Mouse (Mus musculus): ENCODE results near the gene AW551984. TPM values are rescaled to one million over a fixed set of nuclear protein-coding genes. Genes with fewer than 3 reads are reported as not detected.

The AW551984 gene
- under 1 TPM; 0.14 to 0.64 TPM for total RNA-seq (2021)

- intact Hi-C loops (cut with DNase I) = no loop called here
These were observed at the start of gene AW551984 for GRCm38 (mm10) chr9:39603999-39604453. Gene AW551984 (minus strand): TSS chr9:39604403.

DNA sequence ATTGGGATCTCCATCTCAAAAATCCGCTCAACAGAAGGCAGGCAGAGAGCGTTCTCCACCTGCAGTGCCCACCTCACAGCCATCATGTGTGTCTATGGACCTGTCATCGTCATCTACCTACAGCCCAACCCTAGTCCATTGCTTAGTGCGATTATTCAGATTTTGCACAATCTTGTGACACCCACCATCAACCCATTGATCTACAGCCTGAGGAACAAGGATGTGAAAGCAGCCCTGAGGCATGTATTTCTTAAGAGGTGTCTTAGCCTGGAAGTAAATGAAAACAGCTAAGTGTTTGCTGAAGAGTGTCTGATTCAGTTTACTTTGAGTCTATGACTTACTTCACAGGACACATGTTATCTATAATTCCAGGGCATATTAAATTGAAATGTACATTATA lies 43.2 kb upstream of the AW551984 start:
- DNase-seq = no peak
- intact Hi-C loops (cut with DNase I) = no loop called here

More at GRCm38 (mm10) chr9:39603999-39604453, at the start of gene AW551984:
- DNase-seq = no peak

DNA sequence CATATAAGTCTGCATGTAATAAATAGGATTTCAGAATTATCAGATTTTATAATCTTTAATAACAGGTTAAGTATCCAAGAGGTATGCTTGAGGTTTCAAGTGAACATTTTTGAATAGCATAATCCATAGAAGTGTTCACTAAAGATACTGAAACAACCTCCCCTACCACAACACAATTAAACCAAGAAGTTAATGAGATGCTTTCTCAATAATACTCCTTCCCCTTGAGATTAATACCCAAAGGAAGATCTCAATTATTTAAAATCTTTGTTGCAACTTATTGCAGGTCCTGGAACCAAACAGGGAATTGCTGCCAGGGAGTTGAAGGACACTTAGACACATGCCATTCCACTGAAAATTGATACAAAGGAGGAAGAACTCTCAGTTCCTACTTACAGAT lies 40.6 kb upstream of the AW551984 start, which contains the start of gene Olfr961:
Olfr961 (plus strand) TSS at position 301 of the 400 bp plus-strand sequence.
- intact Hi-C loops (cut with DNase I) = no loop called here
- no peak for DNase-seq

- intact Hi-C loops (cut with DNase I) = no loop called here
These were observed 29.9 kb upstream of the AW551984 start for GRCm38 (mm10) chr9:39633913-39634594.

GRCm38 (mm10) chr9:39629069-39629468 lies 24.9 kb upstream of the AW551984 start:
- DNase-seq = no peak
- intact Hi-C loops (cut with DNase I) = no loop called here

More at GRCm38 (mm10) chr9:39633913-39634594, 29.9 kb upstream of the AW551984 start:
- DNase-seq = no peak

DNA sequence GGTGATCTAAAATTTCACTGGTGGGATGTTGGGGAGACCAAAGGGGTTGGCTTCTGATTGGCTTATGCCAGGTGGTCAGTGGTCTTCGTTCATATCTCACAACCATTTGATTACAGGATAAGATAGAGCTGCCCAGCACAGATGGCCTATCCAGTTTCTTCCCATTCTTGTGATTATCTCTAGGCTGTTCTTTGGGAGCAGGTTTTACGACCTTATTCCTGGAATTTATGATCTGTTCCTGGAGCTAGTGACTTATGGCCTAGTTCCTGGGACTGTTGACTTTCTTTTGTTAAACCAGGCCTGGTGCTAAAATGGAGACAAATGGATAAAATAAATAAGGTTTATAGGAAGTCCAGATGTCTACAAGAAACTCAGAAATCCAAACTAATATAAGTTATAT lies 20.5 kb upstream of the AW551984 start:
- no peak for DNase-seq
- intact Hi-C loops (cut with DNase I) = no loop called here

GRCm38 (mm10) chr9:39623783-39624182 lies 19.6 kb upstream of the AW551984 start:
- no peak for DNase-seq
- intact Hi-C loops (cut with DNase I) = no loop called here

DNA sequence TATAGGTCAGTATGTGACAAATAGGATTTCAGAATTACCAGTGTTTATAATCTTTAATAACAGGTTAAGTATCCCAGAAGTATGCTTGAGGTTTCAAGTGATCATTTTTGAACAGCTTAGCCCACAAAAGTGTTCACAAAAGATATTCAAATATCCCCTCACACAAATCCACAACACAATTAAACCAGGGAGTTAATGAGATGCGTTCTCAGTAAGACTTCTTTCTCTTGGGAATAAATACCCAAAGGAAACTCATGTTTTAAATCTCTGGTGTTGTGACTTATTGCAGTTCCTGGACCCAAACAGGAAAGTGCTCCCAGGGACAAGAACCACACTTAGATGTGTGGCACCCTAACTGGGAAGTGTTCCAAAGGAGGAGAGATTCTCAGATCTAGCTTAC lies 16.9 kb upstream of the AW551984 start, which contains the start of gene Olfr960:
Olfr960 (plus strand) TSS at position 301 of the 400 bp plus-strand sequence.
- intact Hi-C loops (cut with DNase I) = no loop called here
- DNase-seq = no peak

DNA sequence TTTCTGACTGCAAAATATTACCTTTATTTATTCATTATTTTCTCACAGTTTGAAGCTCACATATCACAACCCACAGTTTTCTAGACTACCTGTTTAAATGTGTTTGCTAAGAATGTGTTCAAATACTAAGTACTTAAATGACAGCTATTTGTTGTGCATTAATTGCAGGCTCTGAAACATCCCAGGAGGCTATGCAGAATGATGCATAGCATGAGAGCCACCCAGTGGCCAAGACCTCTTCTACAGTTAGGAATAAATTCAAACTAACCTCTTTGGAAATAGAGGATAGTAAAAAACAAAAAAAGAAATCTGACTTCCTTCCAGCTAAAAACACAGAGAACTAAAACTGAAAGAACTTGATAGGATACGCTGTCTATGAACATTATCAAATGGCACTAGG lies 7.8 kb upstream of the AW551984 start:
- intact Hi-C loops (cut with DNase I) = loop anchor here (1.0 kb wide), 1 partner anchor 103 kb away; no protein-coding TSS in a partner anchor
- DNase-seq = no peak

GRCm38 (mm10) chr9:39610355-39610754 lies 6.2 kb upstream of the AW551984 start, which contains the start of gene Olfr148:
Gene Olfr148 (plus strand): TSS chr9:39610655.
- DNase-seq = no peak
- intact Hi-C loops (cut with DNase I) = no loop called here

DNA sequence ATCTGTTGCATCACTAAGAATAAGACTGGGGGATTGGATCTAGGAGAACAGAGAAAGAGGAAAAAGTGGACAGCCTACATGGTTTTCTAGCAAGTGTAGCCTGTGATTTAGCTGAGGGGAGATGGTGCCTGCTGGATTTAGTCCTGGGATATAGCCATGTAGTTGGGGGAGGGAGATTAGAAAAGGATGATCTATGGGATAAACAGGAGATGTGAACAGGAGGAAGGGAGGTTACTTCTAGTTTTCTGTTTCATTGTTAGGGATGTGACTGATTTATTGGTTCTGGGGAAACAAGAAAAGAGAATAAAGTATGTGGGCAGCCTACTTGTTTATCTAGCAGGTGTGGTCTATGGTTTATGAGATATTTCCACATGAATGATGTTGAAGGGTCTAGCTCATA lies 4.3 kb upstream of the AW551984 start:
- no peak for DNase-seq
- intact Hi-C loops (cut with DNase I) = no loop called here

DNA sequence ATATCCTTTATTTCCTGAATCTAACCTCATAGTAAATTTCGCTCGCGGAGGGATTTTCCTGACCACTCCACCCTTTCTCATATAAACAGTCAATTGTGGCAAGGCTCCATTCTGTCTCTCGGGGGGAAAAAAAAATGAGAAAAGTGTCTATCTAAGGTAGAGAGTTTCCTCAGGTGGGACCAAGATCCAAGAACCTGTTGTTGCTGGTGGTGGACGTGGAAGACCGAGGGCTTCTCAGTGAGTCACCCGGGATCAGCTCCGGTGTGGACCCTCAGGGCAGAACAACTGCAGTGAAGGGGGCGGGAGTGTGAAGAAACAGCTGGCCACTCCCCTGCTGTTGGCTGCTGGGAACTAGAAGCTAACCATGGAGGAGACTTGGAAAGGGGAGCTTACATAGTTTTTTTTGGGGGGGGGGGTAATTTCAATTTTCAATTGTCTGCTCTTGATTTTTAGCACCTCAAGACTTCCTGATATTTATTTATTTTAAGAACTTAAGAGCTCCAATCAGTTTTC lies 814 bp downstream of the AW551984 start:
- intact Hi-C loops (cut with DNase I) = no loop called here
- DNase-seq = no peak

- intact Hi-C loops (cut with DNase I) = no loop called here
These were observed 1.5 kb downstream of the AW551984 start for GRCm38 (mm10) chr9:39602536-39603332.

GRCm38 (mm10) chr9:39577050-39577449 lies 27.2 kb downstream of the AW551984 start:
- intact Hi-C loops (cut with DNase I) = no loop called here
- no peak for DNase-seq

More at GRCm38 (mm10) chr9:39602536-39603332, 1.5 kb downstream of the AW551984 start:
- DNase-seq = no peak

DNA sequence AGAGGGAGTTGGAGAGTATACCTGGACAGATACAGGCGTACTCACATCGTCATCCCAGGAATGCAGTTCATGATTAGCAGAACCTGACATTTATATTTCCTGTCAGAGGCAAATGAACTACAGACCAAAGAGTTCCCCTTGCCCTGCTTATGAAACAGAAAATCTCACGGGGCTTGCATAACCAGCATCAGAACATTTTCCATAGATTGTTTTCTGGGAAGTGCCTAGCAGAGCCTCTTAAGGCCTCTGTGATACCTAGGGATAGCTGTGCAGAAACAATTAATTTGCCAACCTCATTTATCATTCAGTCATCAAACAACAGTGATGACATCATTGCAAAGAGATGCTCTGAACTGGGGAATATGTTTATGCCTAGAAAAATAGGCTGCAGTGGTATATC lies 28.7 kb downstream of the AW551984 start, which contains the start of gene Olfr959:
Olfr959 (minus strand) TSS at position 101 of the 400 bp plus-strand sequence.
- DNase-seq = no peak
- intact Hi-C loops (cut with DNase I) = no loop called here

DNA sequence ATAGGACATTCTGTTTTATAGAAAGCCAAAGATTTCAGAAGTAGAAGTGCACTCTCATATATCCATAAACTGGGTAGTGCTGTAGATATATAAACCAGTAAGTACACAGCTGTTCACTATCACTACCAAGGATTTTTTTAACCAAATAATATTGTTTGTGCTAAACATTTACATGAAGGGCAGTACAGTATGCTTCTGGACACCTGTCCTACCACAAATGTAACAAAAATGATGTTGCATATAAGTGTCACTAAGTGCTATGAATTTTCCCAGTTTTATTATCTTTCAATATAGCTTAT lies 45.9 kb downstream of the AW551984 start:
- no peak for DNase-seq
- intact Hi-C loops (cut with DNase I) = no loop called here

GRCm38 (mm10) chr9:39557529-39558348 lies 46.5 kb downstream of the AW551984 start:
- DNase-seq = no peak
- intact Hi-C loops (cut with DNase I) = no loop called here

- no peak for DNase-seq
- intact Hi-C loops (cut with DNase I) = no loop called here
These were observed 50.3 kb downstream of the AW551984 start, which contains the start of gene Olfr958 for GRCm38 (mm10) chr9:39553946-39554345. Gene Olfr958 (minus strand): TSS chr9:39554054.

DNA sequence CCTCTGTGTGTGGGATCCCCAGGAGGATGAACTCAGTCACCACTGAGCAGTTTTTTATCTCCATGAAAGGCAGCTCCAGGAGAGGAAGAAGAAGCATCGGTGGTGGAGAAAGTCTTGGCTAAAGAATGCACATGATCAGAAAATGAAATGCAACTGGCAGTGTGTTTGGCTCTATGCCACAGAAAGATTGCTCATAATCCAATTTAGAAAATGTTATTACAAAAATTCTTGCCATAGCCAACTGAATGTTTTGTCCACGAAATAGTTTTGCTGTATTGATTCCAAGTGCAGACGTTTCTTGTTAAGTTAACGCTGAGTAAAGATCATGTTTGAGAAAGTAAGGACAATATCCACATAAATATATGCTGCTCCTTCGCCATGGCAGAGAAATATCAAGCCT lies 53.4 kb downstream of the AW551984 start:
- no peak for DNase-seq
- intact Hi-C loops (cut with DNase I) = no loop called here

All from heart, postnatal 36 days (tissue).